Mouse (Mus musculus) hindbrain, embryonic 15.5 days (tissue): ENCODE data around the gene Gstp2. TPM values are rescaled to one million over a fixed set of nuclear protein-coding genes. Genes with fewer than 3 reads are reported as not detected.

Experiments
- ATAC-seq: fragments of 200-750 bp; cut with Nextera tagmentation; 2 replicates; pipeline ENCODE4 v1.8.0; 2017; ENCODE audit warnings: low read depth, moderate number of reproducible peaks, moderate TSS enrichment; ENCODE audit not compliant: low FRiP score
- H3K27ac ChIP-seq: fragments of 300-500 bp; sonication (generic); replicated peaks from 2 replicates; pipeline ENCODE4 v1.5.1; 2015; ENCODE audit warnings: mild to moderate bottlenecking, inconsistent platforms
- H3K27me3 ChIP-seq: fragments of 300-500 bp; sonication (generic); 2 replicates; pipeline ENCODE4 v1.6.1; 2015; ENCODE audit warnings: control low read depth, inconsistent platforms
- H3K36me3 ChIP-seq: fragments of 300-500 bp; sonication (generic); 2 replicates; pipeline ENCODE4 v1.6.1; 2015; ENCODE audit warnings: control low read depth, inconsistent platforms
- H3K4me1 ChIP-seq: fragments of 300-500 bp; sonication (generic); replicated peaks from 2 replicates; pipeline ENCODE4 v1.6.1; 2015; ENCODE audit warnings: control low read depth, inconsistent platforms
- H3K4me2 ChIP-seq: fragments of 300-500 bp; sonication (generic); 2 replicates; pipeline ENCODE4 v1.6.1; 2015; ENCODE audit warnings: moderate library complexity, mild to moderate bottlenecking, inconsistent platforms
- H3K4me3 ChIP-seq: fragments of 300-500 bp; sonication (generic); 2 replicates; pipeline ENCODE4 v1.5.1; 2015; ENCODE audit warnings: mild to moderate bottlenecking, inconsistent platforms
- H3K9ac ChIP-seq: fragments of 300-500 bp; sonication (generic); 2 replicates; pipeline ENCODE4 v1.6.1; 2015; ENCODE audit warnings: inconsistent platforms
- H3K9me3 ChIP-seq: fragments of 300-500 bp; sonication (generic); 2 replicates; pipeline ENCODE4 v1.6.1; 2016; ENCODE audit warnings: control low read depth, inconsistent platforms
- WGBS: fragments of 180-500 bp; shearing (Covaris S2); methylation state at CpG from one replicate; pipeline ENCODE4 v1.1.7; 2015; 5-methylcytosine and 5-hydroxymethylcytosine counted together
- polyA plus RNA-seq: library from polyadenylated mRNA; unstranded; fragments of >200 nt; fragmentation: Nextera tagmentation; extraction: Ambion mirVana; gene quantifications from 2 replicates; pipeline ENCODE4 v1.2.1, GENCODE M21; 2015

Gene Gstp2
- polyA plus RNA-seq, 1 experiment from 2014 or later: 0.60 TPM

- no peaks in the 10 kb centered on the region for H3K9me3 ChIP-seq
- H3K27me3 ChIP-seq: no peaks in the 10 kb centered on the region
- H3K4me2 ChIP-seq: peak within 1 kb of the TSS; percentile 81
- under 1% methylated on average over 64 of the region's 64 CpGs for WGBS
- H3K27ac ChIP-seq: peak within 1 kb of the TSS; percentile 96
- peak within 1 kb of the TSS; percentile 80 for H3K9ac ChIP-seq
- H3K4me1 ChIP-seq: peaks cover 24% of the 10 kb centered on the region
- no peaks in the 10 kb centered on the region for H3K36me3 ChIP-seq
- peak within 1 kb of the TSS; percentile 63 for H3K4me3 ChIP-seq
- ATAC-seq: peak; percentile 92
These were observed 45.5 kb downstream of the Gstp2 start, which contains the start of the genes Nudt8 and Gm49405 for GRCm38 (mm10) chr19:4000119-4000900. TSS of gene Nudt8 (plus strand) at chr19:4000580. TSS of gene Gm49405 (plus strand) at chr19:4000626.

GRCm38 (mm10) chr19:3999121-3999730 lies 46.6 kb downstream of the Gstp2 start:
- no peak for ATAC-seq
- 85% methylated on average over 9 of the region's 9 CpGs for WGBS
- H3K4me2 ChIP-seq: peak overlapping the region; percentile 81
- H3K36me3 ChIP-seq: no peaks in the 10 kb centered on the region
- no peaks in the 10 kb centered on the region for H3K9me3 ChIP-seq
- H3K4me3 ChIP-seq: peak overlapping the region; percentile 63; the same call in 1 of the 2 replicates
- no peak overlapping the region for H3K9ac ChIP-seq
- no peaks in the 10 kb centered on the region for H3K27me3 ChIP-seq
- H3K27ac ChIP-seq: no peak overlapping the region
- peaks cover 24% of the 10 kb centered on the region for H3K4me1 ChIP-seq

GRCm38 (mm10) chr19:3998335-3998734 lies 47.5 kb downstream of the Gstp2 start:
- H3K9ac ChIP-seq: no peak overlapping the region
- no peak overlapping the region for H3K4me2 ChIP-seq
- no peak overlapping the region for H3K4me3 ChIP-seq
- H3K27ac ChIP-seq: no peak overlapping the region
- no peaks in the 10 kb centered on the region for H3K9me3 ChIP-seq
- 80% methylated on average over 8 of the region's 8 CpGs for WGBS
- no peaks in the 10 kb centered on the region for H3K36me3 ChIP-seq
- H3K4me1 ChIP-seq: peaks cover 24% of the 10 kb centered on the region
- no peak for ATAC-seq
- no peaks in the 10 kb centered on the region for H3K27me3 ChIP-seq

- Histone ChIP-seq H3K27ac (no peak overlapping the region), H3K36me3 (no peaks in the 10 kb centered on the region), H3K9ac (no peak overlapping the region), H3K9me3 (no peaks in the 10 kb centered on the region), H3K4me1 (peaks cover 24% of the 10 kb centered on the region), H3K27me3 (no peaks in the 10 kb centered on the region), H3K4me2 (no peak overlapping the region), H3K4me3 (no peak overlapping the region)
- WGBS: 63% methylated on average over 8 of the region's 8 CpGs
- no peak for ATAC-seq
These were observed 48.6 kb downstream of the Gstp2 start for GRCm38 (mm10) chr19:3997231-3997630.

- Histone ChIP-seq H3K4me1 (peaks cover 22% of the 10 kb centered on the region), H3K36me3 (no peaks in the 10 kb centered on the region)
- WGBS: 87% methylated on average over 8 of the region's 8 CpGs
These were observed 49.1 kb downstream of the Gstp2 start for GRCm38 (mm10) chr19:3996747-3997146.

GRCm38 (mm10) chr19:3996106-3996505 lies 49.7 kb downstream of the Gstp2 start:
- H3K27ac ChIP-seq: no peak overlapping the region
- no peak overlapping the region for H3K9ac ChIP-seq
- 75% methylated on average over 7 of the region's 7 CpGs for WGBS
- no peak for ATAC-seq
- no peaks in the 10 kb centered on the region for H3K27me3 ChIP-seq
- no peaks in the 10 kb centered on the region for H3K9me3 ChIP-seq
- no peak overlapping the region for H3K4me2 ChIP-seq
- H3K4me3 ChIP-seq: no peak overlapping the region
- H3K36me3 ChIP-seq: no peaks in the 10 kb centered on the region
- peaks cover 15% of the 10 kb centered on the region for H3K4me1 ChIP-seq

More at GRCm38 (mm10) chr19:3996747-3997146, 49.1 kb downstream of the Gstp2 start:
- H3K9ac ChIP-seq: no peak overlapping the region
- H3K27me3 ChIP-seq: no peaks in the 10 kb centered on the region
- H3K4me3 ChIP-seq: no peak overlapping the region
- no peak for ATAC-seq
- H3K27ac ChIP-seq: no peak overlapping the region
- no peak overlapping the region for H3K4me2 ChIP-seq
- H3K9me3 ChIP-seq: no peaks in the 10 kb centered on the region

GRCm38 (mm10) chr19:3995505-3995904 lies 50.3 kb downstream of the Gstp2 start:
- Histone ChIP-seq H3K9ac (no peak overlapping the region), H3K4me1 (peaks cover 12% of the 10 kb centered on the region), H3K27me3 (no peaks in the 10 kb centered on the region), H3K4me3 (no peak overlapping the region), H3K4me2 (no peak overlapping the region), H3K27ac (no peak overlapping the region), H3K9me3 (no peaks in the 10 kb centered on the region), H3K36me3 (no peaks in the 10 kb centered on the region)
- 92% methylated on average over 3 of the region's 3 CpGs for WGBS
- no peak for ATAC-seq

- H3K4me2 ChIP-seq: no peak overlapping the region
- ATAC-seq: no peak
These were observed 50.9 kb downstream of the Gstp2 start for GRCm38 (mm10) chr19:3994932-3995331.

GRCm38 (mm10) chr19:3992416-3992815 lies 53.4 kb downstream of the Gstp2 start, which contains the start of gene Tbx10:
TSS of gene Tbx10 (plus strand) at chr19:3992752.
- no peaks in the 10 kb centered on the region for H3K4me1 ChIP-seq
- no peaks in the 10 kb centered on the region for H3K27me3 ChIP-seq
- no peak within 1 kb of the TSS for H3K4me2 ChIP-seq
- H3K4me3 ChIP-seq: no peak within 1 kb of the TSS
- H3K27ac ChIP-seq: no peak within 1 kb of the TSS
- 63% methylated on average over 5 of the region's 5 CpGs for WGBS
- no peaks in the 10 kb centered on the region for H3K9me3 ChIP-seq
- no peak within 1 kb of the TSS for H3K9ac ChIP-seq
- no peaks in the 10 kb centered on the region for H3K36me3 ChIP-seq
- ATAC-seq: no peak

More at GRCm38 (mm10) chr19:3994932-3995331, 50.9 kb downstream of the Gstp2 start:
- Histone ChIP-seq H3K9me3 (no peaks in the 10 kb centered on the region), H3K4me1 (peaks cover 11% of the 10 kb centered on the region), H3K27ac (no peak overlapping the region), H3K4me3 (no peak overlapping the region), H3K27me3 (no peaks in the 10 kb centered on the region), H3K9ac (no peak overlapping the region), H3K36me3 (no peaks in the 10 kb centered on the region)
- WGBS: 69% methylated on average over 6 of the region's 6 CpGs

- no peak for ATAC-seq
- no peak overlapping the region for H3K4me2 ChIP-seq
- no peak overlapping the region for H3K27ac ChIP-seq
- H3K4me3 ChIP-seq: no peak overlapping the region
- no peak overlapping the region for H3K9ac ChIP-seq
- H3K27me3 ChIP-seq: no peaks in the 10 kb centered on the region
- 80% methylated on average over 3 of the region's 3 CpGs for WGBS
- no peaks in the 10 kb centered on the region for H3K4me1 ChIP-seq
- H3K36me3 ChIP-seq: no peaks in the 10 kb centered on the region
- H3K9me3 ChIP-seq: no peaks in the 10 kb centered on the region
These were observed 53.9 kb downstream of the Gstp2 start for GRCm38 (mm10) chr19:3991966-3992365.

- no peaks in the 10 kb centered on the region for H3K36me3 ChIP-seq
- 92% methylated on average over 3 of the region's 3 CpGs for WGBS
- H3K4me3 ChIP-seq: no peak overlapping the region
- no peak overlapping the region for H3K4me2 ChIP-seq
- ATAC-seq: no peak
- H3K27ac ChIP-seq: no peak overlapping the region
- no peaks in the 10 kb centered on the region for H3K9me3 ChIP-seq
- H3K4me1 ChIP-seq: no peaks in the 10 kb centered on the region
- no peaks in the 10 kb centered on the region for H3K27me3 ChIP-seq
- H3K9ac ChIP-seq: no peak overlapping the region
These were observed 54.3 kb downstream of the Gstp2 start for GRCm38 (mm10) chr19:3991562-3991961.

GRCm38 (mm10) chr19:3990804-3991203 lies 55.0 kb downstream of the Gstp2 start:
- H3K27ac ChIP-seq: no peak overlapping the region
- H3K4me2 ChIP-seq: no peak overlapping the region
- H3K9ac ChIP-seq: no peak overlapping the region
- H3K36me3 ChIP-seq: no peaks in the 10 kb centered on the region
- 43% methylated on average over 6 of the region's 6 CpGs for WGBS
- H3K4me3 ChIP-seq: no peak overlapping the region
- no peaks in the 10 kb centered on the region for H3K27me3 ChIP-seq
- no peaks in the 10 kb centered on the region for H3K4me1 ChIP-seq
- no peak for ATAC-seq
- H3K9me3 ChIP-seq: no peaks in the 10 kb centered on the region
